Mouse (Mus musculus) ES-E14 (cell line): ENCODE measurements around the gene Itpripl1. TPM values are rescaled to one million over a fixed set of nuclear protein-coding genes. Genes with fewer than 3 reads are reported as not detected.
A peak's percentile ranks its signal among the peaks of the same experiment; 100 is the strongest.
"Not testable (repeated sequence)": the region's sequence is repeated elsewhere in the genome, so short reads cannot be mapped to it uniquely, and the experiment has no call there.

Experiments used
- DNase-seq: peaks from one replicate; pipeline ENCODE4 v3.0.0-alpha.2; 2013; ENCODE audit warnings: low read depth, low spot score
- H3K27ac ChIP-seq: 2 replicates; pipeline ENCODE4 v1.5.1; 2012; ENCODE audit warnings: low read depth, mild to moderate bottlenecking, low read length, moderate library complexity, mixed read lengths; ENCODE audit not compliant: poor library complexity, insufficient read depth, severe bottlenecking
- H3K36me3 ChIP-seq: 2 replicates; pipeline ENCODE4 v1.6.1; 2012; ENCODE audit warnings: mild to moderate bottlenecking, low read length, moderate library complexity, mixed read lengths; ENCODE audit not compliant: control insufficient read depth, poor library complexity, insufficient read depth, severe bottlenecking
- H3K4me1 ChIP-seq, 2 experiments: fragments of 150-350 bp in 1 of 2; sonication (generic) in 1 of 2; 2 replicates each; pipeline ENCODE4 v1.6.1; 2012; ENCODE audit warnings: low read length in 2 of 2, mild to moderate bottlenecking in 1 of 2, mixed read lengths in 1 of 2; ENCODE audit not compliant: control insufficient read depth in 2 of 2, insufficient read depth in 2 of 2, poor library complexity in 1 of 2
- H3K4me3 ChIP-seq, 2 experiments: fragments of 150-350 bp in 1 of 2; sonication (generic) in 1 of 2; 2 replicates each; pipeline ENCODE4 v1.5.1; 2012; ENCODE audit warnings: low read length in 2 of 2, low read depth in 1 of 2, mild to moderate bottlenecking in 1 of 2, mixed read lengths in 1 of 2; ENCODE audit not compliant: insufficient read depth in 1 of 2, poor library complexity in 1 of 2, severe bottlenecking in 1 of 2
- H3K9ac ChIP-seq: 2 replicates; pipeline ENCODE4 v1.6.1; 2012; ENCODE audit warnings: low read depth, mild to moderate bottlenecking, low read length, mixed read lengths; ENCODE audit not compliant: poor library complexity, insufficient read depth, severe bottlenecking
- H3K9me3 ChIP-seq: fragments of 150-350 bp; sonication (generic); 2 replicates; pipeline ENCODE4 v1.6.1; 2012; ENCODE audit warnings: low read depth, mild to moderate bottlenecking, low read length; ENCODE audit not compliant: control insufficient read depth, insufficient read depth
- CHD2 ChIP-seq: IDR thresholded peaks from 2 replicates; pipeline ENCODE4 v1.6.1; 2014; ENCODE audit warnings: mild to moderate bottlenecking, low read depth, low read length, inconsistent platforms
- HCFC1 ChIP-seq: IDR thresholded peaks from 2 replicates; pipeline ENCODE4 v1.6.1; 2012; ENCODE audit warnings: low read length, inconsistent platforms, borderline replicate concordance; ENCODE audit not compliant: insufficient read depth
- MAFK ChIP-seq: IDR thresholded peaks from 2 replicates; pipeline ENCODE4 v1.6.1; 2014; ENCODE audit warnings: mild to moderate bottlenecking, low read depth, low read length, inconsistent platforms; ENCODE audit not compliant: insufficient read depth
- ZC3H11A ChIP-seq: IDR thresholded peaks from 2 replicates; pipeline ENCODE4 v1.6.1; 2012; ENCODE audit warnings: low read depth, mild to moderate bottlenecking, inconsistent platforms, low read length, borderline replicate concordance
- ZNF384 ChIP-seq: IDR thresholded peaks from 2 replicates; pipeline ENCODE4 v1.6.1; 2012; ENCODE audit warnings: low read depth, low read length, inconsistent platforms
- in situ Hi-C, 2 experiments: fragments of 600-800 bp; cut with MboI; formaldehyde crosslinking; loops; one replicate each; pipeline ENCODE4 v1.15.1; 2025; ENCODE audit warnings: low sequenced_read_pairs in 2 of 2, inconsistent platforms in 1 of 2; ENCODE audit not compliant: unreplicated experiment in 2 of 2
- total RNA-seq: library from RNA; depleted of rRNA; stranded (reverse); fragments of 300-350 nt; gene quantifications from 2 replicates; pipeline ENCODE4 v1.2.3, GENCODE M21; 2012; rRNA removed

Gene Itpripl1
- total RNA-seq, 1 experiment = 14.1 TPM

GRCm38 (mm10) chr2:127108986-127109385 is 34.3 kb downstream of the Itpripl1 start:
- in situ Hi-C loops = no loop called here
- no peak for TF ChIP-seq ZNF384
- no peak for TF ChIP-seq CHD2
- no peak for TF ChIP-seq MAFK
- TF ChIP-seq HCFC1 = no peak
- TF ChIP-seq ZC3H11A = no peak
- Histone ChIP-seq H3K4me1 (peaks cover 0 to 5% of the 10 kb centered on the region in 2 experiments; a peak in 3 of 4 replicates), H3K4me3 (no peak overlapping the region), H3K27ac (no peak overlapping the region), H3K36me3 (peaks cover 51% of the 10 kb centered on the region), H3K9ac (no peak overlapping the region), H3K9me3 (no peaks in the 10 kb centered on the region; the same call in 1 of the 2 replicates)
- peak; percentile 12 for DNase-seq

- Histone ChIP-seq H3K4me1 (peaks cover 0 to 3% of the 10 kb centered on the region in 2 experiments; a peak in 1 of 4 replicates), H3K27ac (no peak overlapping the region), H3K9me3 (no peaks in the 10 kb centered on the region), H3K9ac (no peak overlapping the region), H3K36me3 (peaks cover 4% of the 10 kb centered on the region; the same call in 1 of the 2 replicates), H3K4me3 (no peak overlapping the region)
- DNase-seq = no peak
- in situ Hi-C loops = no loop called here
- no peak for TF ChIP-seq ZC3H11A
- TF ChIP-seq CHD2 = no peak
- no peak for TF ChIP-seq HCFC1
- no peak for TF ChIP-seq MAFK
- no peak for TF ChIP-seq ZNF384
These were observed 51.2 kb downstream of the Itpripl1 start for GRCm38 (mm10) chr2:127092000-127092399.

- in situ Hi-C loops, H3K36me3 ChIP-seq, H3K27ac ChIP-seq, H3K9ac ChIP-seq, H3K4me1 ChIP-seq, H3K4me3 ChIP-seq, DNase-seq, H3K9me3 ChIP-seq: not testable (repeated sequence)
- TF ChIP-seq MAFK = 0 out of 2 replicates have a peak, but pooled peaks have one; percentile 28
These were observed 53.1 kb downstream of the Itpripl1 start for GRCm38 (mm10) chr2:127090151-127090550.

Other genes starting within 250 kb of the Itpripl1 start
- 15.2 and 18.3 TPM in 2 replicates for gene Sppl2a, start 210.2 kb downstream of the Itpripl1 start, total RNA-seq
- 11.4 and 14.4 TPM in 2 replicates for gene Ap4e1, start 134.7 kb downstream of the Itpripl1 start, total RNA-seq
- gene Blvra, start 72.8 kb downstream of the Itpripl1 start, total RNA-seq = 6.0 and 11.6 TPM in 2 replicates
- gene Ncaph, start 9.5 kb downstream of the Itpripl1 start, total RNA-seq = 45.9 and 47.4 TPM in 2 replicates
- 1.8 and 1.9 TPM in 2 replicates for gene 1810024B03Rik, start 64.8 kb upstream of the Itpripl1 start, total RNA-seq
- gene Snrnp200, start 64.9 kb upstream of the Itpripl1 start, total RNA-seq = 147 and 181 TPM in 2 replicates
- 71.2 and 86.2 TPM in 2 replicates for gene Ciao1, start 104.4 kb upstream of the Itpripl1 start, total RNA-seq
- gene Tmem127, start 104.5 kb upstream of the Itpripl1 start, total RNA-seq = 17.5 and 18.9 TPM in 2 replicates
- gene Stard7, start 126.8 kb upstream of the Itpripl1 start, total RNA-seq = 30.0 and 40.7 TPM in 2 replicates
- gene Dusp2, start 192.7 kb upstream of the Itpripl1 start, total RNA-seq = 1.1 and 1.8 TPM in 2 replicates
- not detected in 2 replicates for gene Astl, start 195.2 kb upstream of the Itpripl1 start, total RNA-seq
- gene Adra2b, start 219.8 kb upstream of the Itpripl1 start, total RNA-seq = 0.90 and 1.5 TPM in 2 replicates